Mouse (Mus musculus): ENCODE data around the gene Tmcc2. TPM values are rescaled to one million over a fixed set of nuclear protein-coding genes. Genes with fewer than 3 reads are reported as not detected.

Tmcc2 gene
- polyA plus RNA-seq, 1 experiment from 2014 or later = 7.6 TPM

- Histone ChIP-seq H3K27ac (no peak overlapping the region), H3K27me3 (ENCODE audit: low read depth, poor library complexity, severe bottlenecking) (no peaks in the 10 kb centered on the region), H3K9me3 (replicated peaks) (no peaks in the 10 kb centered on the region), H3K4me3 (no peak overlapping the region), H3K4me1 (peaks cover 42% of the 10 kb centered on the region), H3K36me3 (peaks cover 71% of the 10 kb centered on the region)
- DNase-seq (ENCODE audit: low spot score) = no peak
- 96% methylated on average over 6 of the region's 6 CpGs for WGBS
Observed at GRCm38 (mm10) chr1:132372896-132373534, 18.1 kb downstream of the Tmcc2 start.

DNA sequence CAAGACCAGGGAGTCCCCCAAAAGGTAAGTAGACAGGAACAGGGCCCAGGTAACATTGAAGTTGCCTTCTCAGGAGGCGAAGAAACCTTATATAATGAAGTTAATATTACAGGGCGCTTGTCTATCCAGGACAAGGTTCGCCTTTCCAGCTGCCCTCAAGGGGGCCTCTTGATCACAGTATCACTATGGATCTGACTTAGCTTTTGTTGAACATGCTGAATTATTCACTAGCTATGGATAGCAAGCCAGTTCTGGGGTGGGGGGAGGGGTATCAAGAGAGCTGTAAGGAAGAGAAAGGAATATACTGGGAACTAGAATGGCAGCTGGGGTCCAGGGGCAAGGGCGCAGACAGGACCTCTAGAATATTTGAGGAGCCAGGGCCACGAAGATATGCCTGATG is 18.7 kb downstream of the Tmcc2 start:
- Histone ChIP-seq H3K27me3 (ENCODE audit: low read depth, poor library complexity, severe bottlenecking) (no peaks in the 10 kb centered on the region), H3K9me3 (replicated peaks) (no peaks in the 10 kb centered on the region), H3K4me1 (peaks cover 36% of the 10 kb centered on the region), H3K27ac (no peak overlapping the region), H3K4me3 (no peak overlapping the region), H3K36me3 (peaks cover 64% of the 10 kb centered on the region)
- 87% methylated on average over 5 of the region's 5 CpGs for WGBS
- no peak for DNase-seq (ENCODE audit: low spot score)

DNA sequence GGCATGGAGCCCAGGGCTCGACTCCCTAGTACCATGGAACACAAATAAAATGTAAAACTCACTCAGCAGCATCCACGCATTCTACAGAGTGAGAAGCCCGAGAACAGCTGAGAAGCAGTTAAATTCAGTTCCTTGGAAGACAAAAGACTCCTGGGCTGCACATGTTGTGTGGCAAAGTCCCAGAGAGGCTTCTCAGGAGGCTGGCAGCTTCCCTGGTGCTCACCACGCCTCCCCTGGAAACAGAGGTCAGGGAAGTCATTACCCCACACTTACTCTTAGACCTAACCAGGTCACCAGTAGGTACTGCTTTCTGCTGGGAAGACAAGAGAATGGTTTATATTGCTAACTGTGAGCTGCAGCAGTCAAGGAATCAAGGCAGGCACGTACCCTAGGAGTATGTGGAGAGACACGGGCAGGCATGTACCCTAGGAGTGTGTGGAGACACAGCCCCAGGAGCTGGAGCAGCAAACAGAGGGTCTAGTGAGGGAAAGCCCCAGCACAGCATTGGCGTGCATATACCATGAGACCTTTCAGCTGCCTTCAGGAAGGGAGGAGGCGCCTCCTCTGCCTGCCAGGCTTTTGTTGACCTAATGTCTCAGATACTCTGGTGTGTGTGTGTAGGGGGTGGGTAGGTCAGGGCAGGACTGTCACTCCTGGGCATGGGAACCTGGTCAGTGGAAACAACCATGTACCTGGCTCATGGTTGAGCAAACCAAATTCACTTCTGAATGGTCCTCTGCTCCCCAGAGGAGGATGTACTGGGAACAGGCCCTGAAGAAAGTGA is 19.6 kb downstream of the Tmcc2 start:
- WGBS = 72% methylated on average over 8 of the region's 8 CpGs
- DNase-seq (ENCODE audit: low spot score) = no peak

DNA sequence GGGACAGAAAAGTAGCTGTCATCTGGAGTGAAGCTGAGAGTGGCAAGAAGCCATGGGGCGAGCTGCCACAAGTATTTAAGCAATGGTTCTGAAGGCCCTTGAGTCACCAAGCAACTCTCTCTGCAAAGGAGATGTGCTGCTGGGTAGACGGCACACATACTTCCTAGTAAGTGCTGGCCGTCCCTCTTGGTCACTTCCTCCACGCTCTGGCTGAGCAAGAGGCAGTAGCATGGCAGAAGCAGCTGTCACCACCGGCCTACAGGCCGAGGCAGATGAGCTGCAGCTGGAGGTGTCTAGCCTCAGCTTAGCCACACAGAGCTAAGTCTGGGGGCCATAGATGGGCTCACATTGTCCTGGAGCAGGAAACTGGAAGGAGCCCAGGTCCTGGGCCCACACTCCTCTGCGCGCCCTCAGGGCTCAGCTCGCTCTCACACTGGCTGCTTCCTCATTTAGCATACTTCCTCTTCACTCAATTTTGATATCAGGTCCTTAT is 20.4 kb downstream of the Tmcc2 start:
- Histone ChIP-seq H3K4me3 (no peak overlapping the region), H3K36me3 (peaks cover 63% of the 10 kb centered on the region), H3K27ac (0 out of 2 replicates have a peak overlapping the region, but pooled peaks have one; percentile 4), H3K27me3 (ENCODE audit: low read depth, poor library complexity, severe bottlenecking) (no peaks in the 10 kb centered on the region), H3K4me1 (peaks cover 30% of the 10 kb centered on the region; the same call in 1 of the 2 replicates), H3K9me3 (replicated peaks) (no peaks in the 10 kb centered on the region)
- 91% methylated on average over 9 of the region's 9 CpGs for WGBS
- no peak for DNase-seq (ENCODE audit: low spot score)

More for the DNA sequence above, 19.6 kb downstream of the Tmcc2 start:
- Histone ChIP-seq H3K27me3 (ENCODE audit: low read depth, poor library complexity, severe bottlenecking) (no peaks in the 10 kb centered on the region), H3K4me3 (no peak overlapping the region), H3K9me3 (replicated peaks) (no peaks in the 10 kb centered on the region), H3K4me1 (peaks cover 36% of the 10 kb centered on the region), H3K36me3 (peaks cover 63% of the 10 kb centered on the region), H3K27ac (0 out of 2 replicates have a peak overlapping the region, but pooled peaks have one; percentile 4)

- WGBS = 40% methylated on average over 7 of the region's 7 CpGs
- peaks cover 12% of the 10 kb centered on the region; the same call in 1 of the 2 replicates for H3K4me1 ChIP-seq
- H3K9me3 ChIP-seq (replicated peaks) = no peaks in the 10 kb centered on the region
- peak overlapping the region; percentile 20 for H3K4me3 ChIP-seq
- DNase-seq (ENCODE audit: low spot score) = peak; percentile 79
- H3K27me3 ChIP-seq (ENCODE audit: low read depth, poor library complexity, severe bottlenecking) = no peaks in the 10 kb centered on the region
- H3K27ac ChIP-seq = peak overlapping the region; percentile 44
- peaks cover 48% of the 10 kb centered on the region for H3K36me3 ChIP-seq
Observed at GRCm38 (mm10) chr1:132367692-132368506, 23.2 kb downstream of the Tmcc2 start.

- Histone ChIP-seq H3K4me3 (peak overlapping the region; percentile 20), H3K4me1 (peaks cover 12% of the 10 kb centered on the region; the same call in 1 of the 2 replicates), H3K27me3 (ENCODE audit: low read depth, poor library complexity, severe bottlenecking) (no peaks in the 10 kb centered on the region), H3K9me3 (replicated peaks) (no peaks in the 10 kb centered on the region), H3K27ac (peak overlapping the region; percentile 44; the same call in 1 of the 2 replicates), H3K36me3 (peaks cover 49% of the 10 kb centered on the region)
- WGBS = 89% methylated on average over 6 of the region's 6 CpGs
- DNase-seq (ENCODE audit: low spot score) = no peak
Observed at GRCm38 (mm10) chr1:132366937-132367336, 24.1 kb downstream of the Tmcc2 start.

GRCm38 (mm10) chr1:132366235-132366634 is 24.8 kb downstream of the Tmcc2 start:
- Histone ChIP-seq H3K36me3 (peaks cover 50% of the 10 kb centered on the region), H3K4me3 (no peak overlapping the region)
- 86% methylated on average over 8 of the region's 8 CpGs for whole genome bisulfite sequencing

DNA sequence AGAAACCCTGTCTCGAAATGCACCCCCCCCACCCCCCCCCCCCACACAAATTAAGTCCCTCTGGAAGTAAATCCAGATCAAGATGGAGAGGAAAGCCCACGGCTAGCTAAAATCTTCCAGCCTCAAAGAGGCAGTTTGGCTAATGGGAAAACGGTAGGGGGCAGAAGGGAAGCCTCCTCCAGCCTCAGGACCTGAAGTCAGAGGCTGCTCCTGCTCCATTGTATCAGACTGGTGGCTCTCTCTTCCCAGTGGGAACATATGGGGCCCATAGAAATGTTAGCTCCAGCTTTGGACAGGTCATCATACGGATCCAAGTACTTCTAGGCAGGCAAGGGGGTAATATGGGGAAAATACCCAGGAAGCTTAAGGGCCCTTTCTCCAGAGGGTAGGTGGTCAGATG is 25.4 kb downstream of the Tmcc2 start:
- Histone ChIP-seq H3K4me3 (no peak overlapping the region), H3K9me3 (replicated peaks) (no peaks in the 10 kb centered on the region), H3K27me3 (ENCODE audit: low read depth, poor library complexity, severe bottlenecking) (no peaks in the 10 kb centered on the region), H3K27ac (peak overlapping the region; percentile 17; the same call in 1 of the 2 replicates), H3K4me1 (peaks cover 9% of the 10 kb centered on the region; the same call in 1 of the 2 replicates), H3K36me3 (peaks cover 51% of the 10 kb centered on the region)
- 62% methylated on average over 4 of the region's 4 CpGs for WGBS
- no peak for DNase-seq (ENCODE audit: low spot score)

More at GRCm38 (mm10) chr1:132366235-132366634, 24.8 kb downstream of the Tmcc2 start:
- Histone ChIP-seq H3K27me3 (ENCODE audit: low read depth, poor library complexity, severe bottlenecking) (no peaks in the 10 kb centered on the region), H3K4me1 (peaks cover 9% of the 10 kb centered on the region; the same call in 1 of the 2 replicates), H3K27ac (peak overlapping the region; percentile 17; the same call in 1 of the 2 replicates), H3K9me3 (replicated peaks) (no peaks in the 10 kb centered on the region)
- DNase-seq (ENCODE audit: low spot score) = no peak

DNA sequence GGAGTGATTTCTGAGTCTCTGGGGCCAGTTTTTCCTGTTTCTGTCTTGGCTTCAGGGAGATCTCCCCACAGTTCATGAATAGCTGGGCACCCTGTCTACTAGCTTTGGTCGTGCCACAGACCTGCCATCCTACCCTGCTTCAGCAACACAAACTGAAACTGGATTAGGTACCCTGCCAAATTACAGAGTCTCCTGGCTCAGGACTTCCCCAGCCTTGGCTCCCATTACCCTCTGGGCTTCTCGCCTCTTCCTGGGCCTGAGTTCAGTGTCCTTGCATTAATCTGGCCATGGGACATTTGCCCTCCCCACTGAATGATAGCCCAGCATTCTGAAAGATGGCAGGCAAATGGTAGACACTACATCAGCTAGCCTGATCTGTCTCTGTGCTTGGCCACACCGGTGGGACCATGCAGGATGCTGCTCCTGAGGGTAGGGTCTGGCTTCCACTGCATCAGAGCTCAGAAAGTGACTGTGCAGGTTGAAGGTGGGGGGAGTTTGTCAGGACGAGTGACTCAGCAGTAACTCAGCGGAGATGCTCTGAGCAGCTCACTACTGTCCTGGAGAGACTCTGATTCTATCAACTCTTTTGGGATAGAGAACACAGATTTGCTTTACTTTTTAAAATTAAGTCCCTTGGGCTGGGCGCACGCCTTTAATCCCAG is 26.1 kb downstream of the Tmcc2 start:
- 89% methylated on average over 7 of the region's 7 CpGs for WGBS
- Histone ChIP-seq H3K27ac (no peak overlapping the region), H3K27me3 (ENCODE audit: low read depth, poor library complexity, severe bottlenecking) (no peaks in the 10 kb centered on the region), H3K36me3 (peaks cover 51% of the 10 kb centered on the region), H3K9me3 (replicated peaks) (no peaks in the 10 kb centered on the region), H3K4me3 (no peak overlapping the region), H3K4me1 (peaks cover 9% of the 10 kb centered on the region; the same call in 1 of the 2 replicates)
- no peak for DNase-seq (ENCODE audit: low spot score)

- DNase-seq (ENCODE audit: low spot score) = no peak
- Histone ChIP-seq H3K27me3 (ENCODE audit: low read depth, poor library complexity, severe bottlenecking) (no peaks in the 10 kb centered on the region), H3K4me3 (no peak overlapping the region), H3K9me3 (replicated peaks) (no peaks in the 10 kb centered on the region), H3K27ac (no peak overlapping the region), H3K36me3 (peaks cover 51% of the 10 kb centered on the region), H3K4me1 (peaks cover 9% of the 10 kb centered on the region; the same call in 1 of the 2 replicates)
- 90% methylated on average over 3 of the region's 3 CpGs for WGBS
Observed at GRCm38 (mm10) chr1:132364388-132364787, 26.7 kb downstream of the Tmcc2 start.

DNA sequence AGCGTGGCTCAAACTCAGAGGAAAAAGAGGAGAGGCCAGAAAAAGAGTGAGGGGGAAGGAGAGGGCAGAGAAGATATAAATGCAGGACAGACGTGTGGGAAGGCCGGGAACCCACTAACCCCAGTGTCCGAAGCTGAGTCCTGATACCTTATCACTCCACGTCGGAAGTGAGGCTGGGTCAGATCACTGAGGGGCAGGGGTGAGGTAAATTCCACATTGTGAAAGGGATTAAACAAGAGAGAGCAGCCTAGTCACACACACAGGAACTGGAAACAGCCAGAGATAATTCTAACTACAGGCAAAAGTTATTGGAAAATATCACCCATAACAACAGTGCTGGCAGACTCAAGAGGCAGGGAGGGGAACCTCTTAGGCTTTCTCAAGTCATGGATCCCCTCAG is 29.1 kb downstream of the Tmcc2 start:
- no peaks in the 10 kb centered on the region for H3K9me3 ChIP-seq (replicated peaks)
- H3K4me1 ChIP-seq = peaks cover 5% of the 10 kb centered on the region; the same call in 1 of the 2 replicates
- WGBS = 87% methylated on average over 6 of the region's 6 CpGs
- no peak for DNase-seq (ENCODE audit: low spot score)
- no peak overlapping the region for H3K4me3 ChIP-seq
- H3K27me3 ChIP-seq (ENCODE audit: low read depth, poor library complexity, severe bottlenecking) = no peaks in the 10 kb centered on the region
- peaks cover 71% of the 10 kb centered on the region for H3K36me3 ChIP-seq
- no peak overlapping the region for H3K27ac ChIP-seq

- Histone ChIP-seq H3K27ac (no peak overlapping the region), H3K4me3 (no peak overlapping the region), H3K36me3 (peaks cover 51% of the 10 kb centered on the region), H3K27me3 (ENCODE audit: low read depth, poor library complexity, severe bottlenecking) (no peaks in the 10 kb centered on the region), H3K9me3 (replicated peaks) (no peaks in the 10 kb centered on the region), H3K4me1 (peaks cover 10% of the 10 kb centered on the region)
- no peak for DNase-seq (ENCODE audit: low spot score)
- 60% methylated on average over 1 of the region's 1 CpGs for WGBS
Observed at GRCm38 (mm10) chr1:132356841-132357240, 34.2 kb downstream of the Tmcc2 start.

All from limb, embryonic 10.5 days (tissue).